Mouse (Mus musculus): Measurements from ENCODE around the gene Fmod. TPM values are rescaled to one million over a fixed set of nuclear protein-coding genes. Genes with fewer than 3 reads are reported as not detected.

Gene Fmod
- polyA plus RNA-seq, 1 experiment: 9.7 TPM

DNA sequence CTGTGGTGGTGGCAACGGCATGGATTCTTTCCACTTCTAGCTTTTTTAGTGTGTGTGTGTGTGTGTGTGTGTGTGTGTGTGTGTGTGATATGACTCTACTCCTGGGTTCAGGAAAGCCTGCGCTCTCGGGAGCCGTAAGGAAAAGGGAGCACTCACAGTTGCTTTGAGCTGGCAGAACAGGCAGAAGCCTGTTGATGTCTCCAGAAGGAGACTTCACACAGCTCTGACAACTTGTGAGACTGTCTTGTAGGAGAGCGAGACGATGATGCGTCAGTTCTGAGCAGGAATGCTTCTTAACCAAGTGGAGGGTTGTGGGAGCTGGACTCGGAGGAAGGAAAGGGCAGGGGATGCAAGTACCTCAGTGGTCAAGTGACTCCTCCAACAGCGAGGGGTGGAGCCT is 10.3 kb upstream of the Fmod start:
- H3K36me3 ChIP-seq (ENCODE audit: control insufficient read depth, insufficient read depth, low read length): no peaks in the 10 kb centered on the region
- 89% methylated on average over 9 of the region's 9 CpGs for WGBS
- no peak overlapping the region for H3K27ac ChIP-seq (ENCODE audit: insufficient read depth, low read depth, low read length)
- no peak overlapping the region for H3K4me3 ChIP-seq (ENCODE audit: insufficient read depth, low read depth, low read length)
- DNase-seq: no peak
- no peaks in the 10 kb centered on the region for H3K27me3 ChIP-seq (replicated peaks; ENCODE audit: control insufficient read depth, insufficient read depth, low read length)
- no peaks in the 10 kb centered on the region for H3K4me1 ChIP-seq (ENCODE audit: control insufficient read depth, insufficient read depth, low read length)
- TF ChIP-seq POLR2A (IDR thresholded peaks at IDR 0.05; ENCODE audit: low read depth, low read length) (no peak), CTCF (conservative IDR thresholded peaks at IDR 0.05; ENCODE audit: insufficient read depth, insufficient read length, low read depth, low read length) (no peak)

DNA sequence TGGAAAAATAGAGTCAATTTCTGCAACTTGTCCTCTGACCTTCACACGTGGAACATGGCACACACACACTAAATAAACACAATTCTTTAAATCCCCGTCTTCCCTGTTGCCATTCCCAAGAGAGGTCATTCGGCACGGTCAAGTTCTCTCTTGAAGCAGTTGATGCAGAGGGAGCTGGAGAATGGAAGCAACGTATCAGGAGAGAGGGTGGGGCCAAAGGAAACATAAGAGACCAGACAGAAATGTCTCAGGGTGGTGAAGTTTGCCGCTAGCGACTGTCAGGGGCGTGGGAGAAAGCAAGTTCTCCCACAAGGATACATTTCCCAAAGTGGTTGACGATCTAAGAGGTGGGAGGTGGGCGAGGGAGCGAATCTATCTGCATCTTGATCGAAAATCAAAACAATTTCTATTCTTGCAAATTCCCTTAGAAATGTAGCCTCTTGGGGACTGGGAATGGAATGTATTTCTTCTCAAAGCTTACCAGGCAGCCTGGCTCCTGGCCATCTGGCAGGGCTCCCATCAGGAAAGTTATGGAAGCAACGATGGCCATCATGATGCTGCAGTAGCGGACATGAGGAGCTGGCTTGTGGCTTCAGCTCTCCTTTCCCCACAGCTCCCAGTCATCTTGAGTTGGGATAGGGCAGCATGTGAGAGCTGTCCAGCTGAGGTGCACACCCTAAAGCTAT is 8.8 kb upstream of the Fmod start:
- no peak overlapping the region for H3K27ac ChIP-seq (ENCODE audit: insufficient read depth, low read depth, low read length)
- no peak overlapping the region for H3K4me3 ChIP-seq (ENCODE audit: insufficient read depth, low read depth, low read length)
- no peaks in the 10 kb centered on the region for H3K27me3 ChIP-seq (replicated peaks; ENCODE audit: control insufficient read depth, insufficient read depth, low read length)
- no peaks in the 10 kb centered on the region for H3K36me3 ChIP-seq (ENCODE audit: control insufficient read depth, insufficient read depth, low read length)
- DNase-seq: peak; percentile 52
- TF ChIP-seq POLR2A (IDR thresholded peaks at IDR 0.05; ENCODE audit: low read depth, low read length) (no peak), CTCF (conservative IDR thresholded peaks at IDR 0.05; ENCODE audit: insufficient read depth, insufficient read length, low read depth, low read length) (no peak)
- H3K4me1 ChIP-seq (ENCODE audit: control insufficient read depth, insufficient read depth, low read length): no peaks in the 10 kb centered on the region
- 49% methylated on average over 14 of the region's 14 CpGs for WGBS

DNA sequence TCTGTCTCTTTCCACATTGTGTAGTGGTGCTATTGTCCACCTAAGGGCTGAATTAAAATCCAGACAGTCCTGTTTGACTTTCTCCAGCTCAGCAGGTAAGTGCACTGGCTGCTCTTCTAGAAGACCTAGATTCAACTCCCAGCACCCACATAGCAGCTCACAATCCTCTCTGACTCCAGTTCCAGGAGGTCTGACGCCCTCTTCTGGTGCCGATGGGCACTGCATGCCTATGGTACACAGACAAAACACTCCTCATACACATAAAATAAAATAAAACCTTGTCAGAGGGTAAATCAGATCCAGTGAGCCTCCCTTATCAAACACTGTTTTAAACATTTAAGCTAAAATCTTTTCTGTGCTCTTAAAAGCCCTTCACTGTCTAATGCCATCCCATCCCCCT is 562 bp upstream of the Fmod start:
- no peak for TF ChIP-seq POLR2A (IDR thresholded peaks at IDR 0.05; ENCODE audit: low read depth, low read length)
- TF ChIP-seq CTCF (conservative IDR thresholded peaks at IDR 0.05; ENCODE audit: insufficient read depth, insufficient read length, low read depth, low read length): peak; percentile 28; the same call in 1 of the 2 replicates
- no peak for DNase-seq
- H3K27ac ChIP-seq (ENCODE audit: insufficient read depth, low read depth, low read length): no peak overlapping the region
- no peaks in the 10 kb centered on the region for H3K4me1 ChIP-seq (ENCODE audit: control insufficient read depth, insufficient read depth, low read length)
- no peak overlapping the region for H3K4me3 ChIP-seq (ENCODE audit: insufficient read depth, low read depth, low read length)
- H3K27me3 ChIP-seq (replicated peaks; ENCODE audit: control insufficient read depth, insufficient read depth, low read length): no peaks in the 10 kb centered on the region
- 81% methylated on average over 2 of the region's 2 CpGs for WGBS
- no peaks in the 10 kb centered on the region for H3K36me3 ChIP-seq (ENCODE audit: control insufficient read depth, insufficient read depth, low read length)

DNA sequence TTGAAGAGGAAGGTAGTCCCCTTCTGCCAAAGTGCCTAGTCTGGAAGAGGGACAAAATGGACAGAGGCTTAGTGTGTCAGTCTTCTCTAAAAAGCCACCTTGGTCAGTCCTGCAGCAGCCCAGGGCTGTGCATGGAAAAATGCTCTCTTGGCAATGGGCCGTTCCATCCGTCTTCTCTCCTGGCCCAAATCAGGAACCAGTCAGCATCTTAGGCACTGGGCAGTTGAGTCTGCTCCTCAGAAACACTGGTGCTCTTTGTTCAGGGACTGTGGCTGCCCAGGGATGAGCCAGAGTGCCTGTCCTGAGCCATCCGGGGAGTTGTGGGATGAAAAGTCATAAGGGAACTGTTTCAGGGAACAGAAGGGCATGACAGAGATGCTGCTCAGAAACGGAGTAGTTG is 1.3 kb downstream of the Fmod start:
- TF ChIP-seq POLR2A (IDR thresholded peaks at IDR 0.05; ENCODE audit: low read depth, low read length): no peak
- TF ChIP-seq CTCF (conservative IDR thresholded peaks at IDR 0.05; ENCODE audit: insufficient read depth, insufficient read length, low read depth, low read length): no peak
- 92% methylated on average over 4 of the region's 4 CpGs for WGBS
- no peak overlapping the region for H3K4me3 ChIP-seq (ENCODE audit: insufficient read depth, low read depth, low read length)

DNA sequence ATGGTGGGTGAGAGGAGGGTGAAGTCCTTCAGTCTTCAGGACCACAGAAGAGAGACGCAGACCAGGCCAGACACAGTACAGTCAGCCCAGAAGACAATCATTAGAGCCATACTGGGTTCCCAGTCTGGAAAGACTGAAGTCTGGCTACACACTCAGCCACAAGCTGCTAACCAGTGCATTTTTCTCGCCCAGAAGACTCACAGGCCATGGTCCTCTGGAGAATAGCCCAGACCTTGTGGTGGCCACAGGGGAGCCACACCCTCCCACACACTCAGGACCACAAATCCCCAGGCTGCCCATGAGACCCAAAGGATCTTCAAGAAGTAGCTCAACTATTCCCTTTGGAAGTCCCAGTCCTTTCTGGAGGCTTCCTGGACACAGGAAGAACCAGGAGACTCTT is 2.3 kb downstream of the Fmod start:
- WGBS: 77% methylated on average over 2 of the region's 2 CpGs
- H3K27ac ChIP-seq (ENCODE audit: insufficient read depth, low read depth, low read length): no peak overlapping the region
- no peak overlapping the region for H3K4me3 ChIP-seq (ENCODE audit: insufficient read depth, low read depth, low read length)
- no peak for TF ChIP-seq CTCF (conservative IDR thresholded peaks at IDR 0.05; ENCODE audit: insufficient read depth, insufficient read length, low read depth, low read length)
- no peak for TF ChIP-seq POLR2A (IDR thresholded peaks at IDR 0.05; ENCODE audit: low read depth, low read length)
- H3K4me1 ChIP-seq (ENCODE audit: control insufficient read depth, insufficient read depth, low read length): no peaks in the 10 kb centered on the region
- no peaks in the 10 kb centered on the region for H3K36me3 ChIP-seq (ENCODE audit: control insufficient read depth, insufficient read depth, low read length)
- DNase-seq: no peak
- no peaks in the 10 kb centered on the region for H3K27me3 ChIP-seq (replicated peaks; ENCODE audit: control insufficient read depth, insufficient read depth, low read length)

More for the DNA sequence above, 1.3 kb downstream of the Fmod start:
- Histone ChIP-seq H3K36me3 (ENCODE audit: control insufficient read depth, insufficient read depth, low read length) (no peaks in the 10 kb centered on the region), H3K27me3 (replicated peaks; ENCODE audit: control insufficient read depth, insufficient read depth, low read length) (no peaks in the 10 kb centered on the region), H3K27ac (ENCODE audit: insufficient read depth, low read depth, low read length) (no peak overlapping the region), H3K4me1 (ENCODE audit: control insufficient read depth, insufficient read depth, low read length) (no peaks in the 10 kb centered on the region)
- no peak for DNase-seq

DNA sequence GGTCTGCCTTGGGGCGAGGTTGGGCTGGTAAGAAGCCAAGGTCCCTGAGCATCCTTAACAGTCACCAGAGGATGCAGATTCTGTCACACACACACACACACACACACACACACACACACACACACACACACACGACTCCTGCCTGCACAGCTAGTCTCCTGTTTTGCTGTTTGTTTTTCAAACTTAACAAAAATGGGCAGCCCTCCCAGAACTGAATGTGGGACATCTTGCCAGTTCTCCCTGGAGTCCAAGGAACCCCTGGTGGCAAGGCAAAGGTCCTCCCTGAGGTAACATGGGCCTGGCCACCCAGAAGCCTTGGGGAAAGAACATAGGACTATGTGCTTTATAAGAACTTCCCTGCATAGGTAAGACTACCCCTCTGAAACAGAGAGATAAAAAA is 4.8 kb downstream of the Fmod start:
- H3K36me3 ChIP-seq (ENCODE audit: control insufficient read depth, insufficient read depth, low read length): no peaks in the 10 kb centered on the region
- H3K4me3 ChIP-seq (ENCODE audit: insufficient read depth, low read depth, low read length): no peak overlapping the region
- 38% methylated on average over 2 of the region's 2 CpGs for WGBS
- no peaks in the 10 kb centered on the region for H3K4me1 ChIP-seq (ENCODE audit: control insufficient read depth, insufficient read depth, low read length)
- DNase-seq: peak; percentile 78
- no peak for TF ChIP-seq CTCF (conservative IDR thresholded peaks at IDR 0.05; ENCODE audit: insufficient read depth, insufficient read length, low read depth, low read length)
- no peak for TF ChIP-seq POLR2A (IDR thresholded peaks at IDR 0.05; ENCODE audit: low read depth, low read length)
- no peak overlapping the region for H3K27ac ChIP-seq (ENCODE audit: insufficient read depth, low read depth, low read length)
- no peaks in the 10 kb centered on the region for H3K27me3 ChIP-seq (replicated peaks; ENCODE audit: control insufficient read depth, insufficient read depth, low read length)

DNA sequence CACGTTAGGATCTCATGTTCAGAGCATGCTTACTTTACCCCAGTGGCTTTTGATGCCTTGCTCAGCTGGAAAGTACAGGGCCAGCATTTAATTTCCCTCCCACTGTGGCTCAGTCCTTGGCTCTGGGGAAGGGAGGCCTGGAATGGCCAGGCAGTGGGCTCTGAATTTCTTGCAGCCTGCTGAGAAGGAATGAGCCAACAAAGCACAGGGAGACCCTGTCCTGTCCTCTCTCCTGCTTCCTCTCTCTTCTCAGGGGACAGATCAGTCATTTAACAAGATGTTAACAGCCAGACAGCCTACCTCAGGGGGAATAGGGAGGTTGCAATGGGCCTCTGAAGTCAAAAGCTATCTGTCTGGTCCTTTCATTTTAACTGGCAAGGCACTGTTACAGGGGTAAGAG is 5.3 kb downstream of the Fmod start:
- WGBS: 56% methylated on average over 1 of the region's 1 CpGs
- H3K4me1 ChIP-seq (ENCODE audit: control insufficient read depth, insufficient read depth, low read length): no peaks in the 10 kb centered on the region
- no peaks in the 10 kb centered on the region for H3K27me3 ChIP-seq (replicated peaks; ENCODE audit: control insufficient read depth, insufficient read depth, low read length)
- H3K4me3 ChIP-seq (ENCODE audit: insufficient read depth, low read depth, low read length): no peak overlapping the region
- TF ChIP-seq POLR2A (IDR thresholded peaks at IDR 0.05; ENCODE audit: low read depth, low read length): no peak
- no peak for DNase-seq
- no peak overlapping the region for H3K27ac ChIP-seq (ENCODE audit: insufficient read depth, low read depth, low read length)
- no peaks in the 10 kb centered on the region for H3K36me3 ChIP-seq (ENCODE audit: control insufficient read depth, insufficient read depth, low read length)

All from kidney, adult 2 months (tissue).